Mouse (Mus musculus): ENCODE measurements at regions not wholly inside any gene's neighbourhood (a gene's known extent, or its start where the extent isn't known, plus 50 kb on each side); places are given as distances from the start of the nearest gene placed in this dataset.
A peak's percentile ranks its signal among the peaks of the same experiment; 100 is the strongest.

- Histone ChIP-seq H3K4me3 (no peak overlapping the region), H3K4me1 (no peaks in the 10 kb centered on the region), H3K9ac (replicated peaks) (no peak overlapping the region), H3K36me3 (no peaks in the 10 kb centered on the region), H3K4me2 (replicated peaks) (no peak overlapping the region), H3K27ac (replicated peaks) (no peak overlapping the region), H3K27me3 (no peaks in the 10 kb centered on the region), H3K9me3 (no peaks in the 10 kb centered on the region)
- no peak for ATAC-seq (replicated peaks)
These were observed 585.1 kb upstream of the Stxbp6 start for GRCm38 (mm10) chr12:45659612-45660011.

- H3K27me3 ChIP-seq: no peaks in the 10 kb centered on the region
- H3K4me3 ChIP-seq: no peak overlapping the region
- H3K4me1 ChIP-seq: no peaks in the 10 kb centered on the region
- H3K9ac ChIP-seq (replicated peaks): no peak overlapping the region
- WGBS: 88% methylated on average over 2 of the region's 2 CpGs
- no peak overlapping the region for H3K27ac ChIP-seq (replicated peaks)
- H3K4me2 ChIP-seq (replicated peaks): no peak overlapping the region
- ATAC-seq (replicated peaks): no peak
- H3K36me3 ChIP-seq: no peaks in the 10 kb centered on the region
- no peaks in the 10 kb centered on the region for H3K9me3 ChIP-seq
These were observed 582.1 kb upstream of the Stxbp6 start for GRCm38 (mm10) chr12:45656574-45656973.

- Histone ChIP-seq H3K36me3 (no peaks in the 10 kb centered on the region), H3K4me3 (no peak overlapping the region), H3K27ac (replicated peaks) (no peak overlapping the region), H3K9me3 (no peaks in the 10 kb centered on the region), H3K4me1 (no peaks in the 10 kb centered on the region), H3K9ac (replicated peaks) (no peak overlapping the region), H3K27me3 (no peaks in the 10 kb centered on the region), H3K4me2 (replicated peaks) (no peak overlapping the region)
- no peak for ATAC-seq (replicated peaks)
- WGBS: 83% methylated on average over 4 of the region's 4 CpGs
These were observed 574.1 kb upstream of the Stxbp6 start for GRCm38 (mm10) chr12:45648654-45649053.

DNA sequence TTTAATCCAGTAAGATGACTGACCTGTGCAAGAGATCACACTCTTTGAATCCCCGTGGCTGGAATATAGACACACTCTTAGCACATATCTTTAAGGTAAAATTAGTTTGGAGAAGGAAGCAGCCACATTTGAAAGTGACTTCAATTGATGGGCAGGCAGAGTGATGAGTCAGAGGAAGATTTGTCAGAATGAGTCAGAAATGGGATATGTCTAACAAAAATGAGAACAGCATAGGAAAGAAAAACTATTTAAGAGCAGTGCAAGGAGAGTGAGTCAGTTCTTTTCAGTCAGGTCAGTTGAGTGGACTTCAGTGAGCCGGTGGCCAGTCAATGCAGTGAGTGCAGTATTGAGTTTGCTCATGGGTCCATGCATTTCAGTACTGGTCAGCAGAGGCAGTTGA, 569.7 kb upstream of the Stxbp6 start:
- WGBS: 79% methylated on average over 2 of the region's 2 CpGs

DNA sequence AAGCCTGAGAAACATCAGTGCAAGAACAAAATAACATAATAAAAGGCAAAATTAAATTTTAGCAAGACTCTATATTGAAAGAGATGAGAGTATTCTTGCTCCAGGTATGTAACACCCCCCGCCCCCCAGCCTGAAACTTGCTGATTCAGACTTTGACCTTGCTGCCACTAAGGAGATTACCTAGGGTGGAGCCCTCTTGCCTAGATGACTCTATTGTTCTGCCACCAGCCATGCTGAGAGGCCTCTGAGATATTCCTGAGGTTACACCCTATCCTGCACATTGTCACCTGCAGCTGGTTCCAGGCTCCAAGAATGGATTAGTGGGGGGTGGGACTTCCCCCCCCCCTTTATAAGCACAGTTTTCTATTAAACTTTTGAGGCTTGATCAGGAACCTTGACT, 548.3 kb upstream of the Stxbp6 start:
- H3K27ac ChIP-seq (replicated peaks): no peak overlapping the region
- no peaks in the 10 kb centered on the region for H3K9me3 ChIP-seq
- H3K4me2 ChIP-seq (replicated peaks): no peak overlapping the region
- H3K27me3 ChIP-seq: no peaks in the 10 kb centered on the region
- no peak overlapping the region for H3K4me3 ChIP-seq
- no peak for ATAC-seq (replicated peaks)
- no peaks in the 10 kb centered on the region for H3K36me3 ChIP-seq
- H3K4me1 ChIP-seq: no peaks in the 10 kb centered on the region
- WGBS: 80% methylated on average over 1 of the region's 1 CpGs
- H3K9ac ChIP-seq (replicated peaks): no peak overlapping the region

More for the DNA sequence above, 569.7 kb upstream of the Stxbp6 start:
- H3K27me3 ChIP-seq: no peaks in the 10 kb centered on the region
- ATAC-seq (replicated peaks): no peak
- no peaks in the 10 kb centered on the region for H3K36me3 ChIP-seq
- no peak overlapping the region for H3K9ac ChIP-seq (replicated peaks)
- no peak overlapping the region for H3K27ac ChIP-seq (replicated peaks)
- no peaks in the 10 kb centered on the region for H3K9me3 ChIP-seq
- H3K4me1 ChIP-seq: no peaks in the 10 kb centered on the region
- H3K4me2 ChIP-seq (replicated peaks): no peak overlapping the region
- no peak overlapping the region for H3K4me3 ChIP-seq

GRCm38 (mm10) chr12:45620056-45620455, 545.5 kb upstream of the Stxbp6 start:
- Histone ChIP-seq H3K4me3 (no peak overlapping the region), H3K4me2 (replicated peaks) (no peak overlapping the region), H3K27ac (replicated peaks) (no peak overlapping the region), H3K36me3 (no peaks in the 10 kb centered on the region), H3K27me3 (peaks cover 3% of the 10 kb centered on the region; the same call in 1 of the 2 replicates), H3K4me1 (no peaks in the 10 kb centered on the region), H3K9ac (replicated peaks) (no peak overlapping the region), H3K9me3 (no peaks in the 10 kb centered on the region)
- no peak for ATAC-seq (replicated peaks)

- Histone ChIP-seq H3K27ac (replicated peaks) (no peak overlapping the region), H3K4me2 (replicated peaks) (no peak overlapping the region), H3K9ac (replicated peaks) (no peak overlapping the region), H3K4me1 (0 out of 2 replicates have a peak, but pooled peaks cover 4% of the 10 kb centered on the region), H3K4me3 (no peak overlapping the region), H3K27me3 (peaks cover 3% of the 10 kb centered on the region; the same call in 1 of the 2 replicates), H3K36me3 (no peaks in the 10 kb centered on the region), H3K9me3 (no peaks in the 10 kb centered on the region)
- 6% methylated on average over 1 of the region's 1 CpGs for WGBS
- no peak for ATAC-seq (replicated peaks)
These were observed 540.1 kb upstream of the Stxbp6 start for GRCm38 (mm10) chr12:45614509-45615150.

DNA sequence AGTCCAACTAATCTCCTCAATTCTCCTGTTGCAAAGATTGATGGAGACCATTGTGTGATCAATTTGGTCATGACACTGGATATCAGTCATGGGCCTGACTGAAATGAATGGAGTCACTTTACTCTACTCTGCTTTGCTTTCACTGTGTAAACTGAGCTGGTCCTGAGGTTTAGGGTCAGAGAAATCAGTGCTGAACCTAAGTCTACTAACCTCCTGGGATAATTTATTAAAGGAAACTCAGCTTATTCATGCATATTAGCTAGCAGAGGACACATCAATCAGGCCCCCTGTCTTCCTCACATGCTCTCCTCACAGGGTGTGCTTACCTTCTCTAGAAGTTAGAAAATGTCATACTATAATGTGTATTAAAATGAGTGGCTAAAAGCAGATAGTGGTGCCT, 539.6 kb upstream of the Stxbp6 start:
- Histone ChIP-seq H3K9ac (replicated peaks) (no peak overlapping the region), H3K4me1 (0 out of 2 replicates have a peak, but pooled peaks cover 4% of the 10 kb centered on the region), H3K27ac (replicated peaks) (no peak overlapping the region), H3K9me3 (no peaks in the 10 kb centered on the region), H3K27me3 (peaks cover 3% of the 10 kb centered on the region; the same call in 1 of the 2 replicates), H3K4me2 (replicated peaks) (no peak overlapping the region), H3K4me3 (no peak overlapping the region), H3K36me3 (no peaks in the 10 kb centered on the region)
- no peak for ATAC-seq (replicated peaks)

- H3K27me3 ChIP-seq: no peaks in the 10 kb centered on the region
- H3K9me3 ChIP-seq: no peaks in the 10 kb centered on the region
- WGBS: 84% methylated on average over 3 of the region's 3 CpGs
- no peak overlapping the region for H3K4me3 ChIP-seq
- no peak for ATAC-seq (replicated peaks)
- no peak overlapping the region for H3K27ac ChIP-seq (replicated peaks)
- H3K36me3 ChIP-seq: no peaks in the 10 kb centered on the region
- peaks cover 6% of the 10 kb centered on the region; the same call in 1 of the 2 replicates for H3K4me1 ChIP-seq
- no peak overlapping the region for H3K9ac ChIP-seq (replicated peaks)
- no peak overlapping the region for H3K4me2 ChIP-seq (replicated peaks)
These were observed 524.9 kb upstream of the Stxbp6 start for GRCm38 (mm10) chr12:45599443-45599842.

DNA sequence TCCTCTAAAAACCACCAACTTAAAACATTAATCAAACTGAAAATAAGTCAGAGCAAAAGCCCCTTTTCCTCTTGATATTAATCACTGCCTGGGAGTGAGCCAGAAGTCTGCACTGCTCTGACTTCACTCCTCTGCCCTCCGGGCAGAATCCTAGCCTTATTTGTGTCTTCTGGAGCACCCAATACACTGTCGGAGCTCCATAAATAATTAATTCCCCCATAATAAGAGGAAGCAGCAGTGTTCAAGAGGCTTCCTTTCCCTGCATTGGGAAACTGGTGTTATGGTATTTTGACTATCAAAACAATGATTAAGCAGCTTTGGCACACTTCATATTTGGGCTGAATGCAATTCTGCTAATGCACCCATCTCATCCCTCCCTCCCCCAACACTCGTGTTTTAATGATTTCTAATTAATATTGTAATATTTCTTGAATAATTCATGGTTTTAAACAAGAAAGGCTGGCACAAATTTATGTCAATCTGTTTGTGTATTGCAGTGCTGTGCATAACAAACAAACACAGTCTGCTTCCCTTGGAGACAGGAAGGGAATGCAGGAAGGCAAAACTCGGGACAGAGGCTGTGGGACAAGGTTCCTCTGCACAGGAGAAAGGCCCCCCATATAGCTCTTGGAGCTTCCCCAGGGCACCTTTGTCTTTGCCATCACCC, 523.5 kb upstream of the Stxbp6 start:
- Histone ChIP-seq H3K27ac (replicated peaks) (no peak overlapping the region), H3K9ac (replicated peaks) (no peak overlapping the region), H3K4me1 (peaks cover 6% of the 10 kb centered on the region; the same call in 1 of the 2 replicates), H3K36me3 (no peaks in the 10 kb centered on the region), H3K4me2 (replicated peaks) (no peak overlapping the region), H3K27me3 (no peaks in the 10 kb centered on the region), H3K4me3 (no peak overlapping the region), H3K9me3 (no peaks in the 10 kb centered on the region)
- peak; percentile 86 for ATAC-seq (replicated peaks)
- WGBS: 36% methylated on average over 4 of the region's 4 CpGs

- Histone ChIP-seq H3K4me2 (replicated peaks) (no peak overlapping the region), H3K9me3 (no peaks in the 10 kb centered on the region), H3K36me3 (no peaks in the 10 kb centered on the region), H3K4me1 (peaks cover 6% of the 10 kb centered on the region; the same call in 1 of the 2 replicates), H3K27me3 (no peaks in the 10 kb centered on the region), H3K4me3 (no peak overlapping the region), H3K9ac (replicated peaks) (no peak overlapping the region), H3K27ac (replicated peaks) (no peak overlapping the region)
- 67% methylated on average over 3 of the region's 3 CpGs for WGBS
- ATAC-seq (replicated peaks): no peak
These were observed 520.2 kb upstream of the Stxbp6 start for GRCm38 (mm10) chr12:45594689-45595088.

DNA sequence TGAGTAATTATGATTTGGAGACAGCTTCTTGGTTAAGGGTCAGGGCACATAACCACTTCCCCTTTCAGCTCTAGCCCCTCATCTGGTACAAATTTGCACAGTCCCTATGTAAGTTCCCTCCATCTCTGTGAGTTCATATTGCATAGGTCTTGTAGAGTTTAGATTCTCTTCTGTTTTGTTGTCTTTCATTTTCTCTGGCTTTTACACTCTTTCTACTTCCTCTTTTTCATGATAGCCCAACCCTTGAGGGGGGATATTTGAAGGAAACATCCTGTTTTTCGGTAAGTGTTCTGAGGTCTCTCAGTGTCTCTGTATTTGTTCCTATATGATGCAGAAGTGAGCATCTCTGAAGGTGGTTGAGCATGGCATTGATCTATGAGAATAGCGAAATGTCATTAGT, 515.7 kb upstream of the Stxbp6 start:
- Histone ChIP-seq H3K9me3 (no peaks in the 10 kb centered on the region), H3K9ac (replicated peaks) (no peak overlapping the region), H3K36me3 (no peaks in the 10 kb centered on the region), H3K4me2 (replicated peaks) (no peak overlapping the region), H3K4me3 (no peak overlapping the region), H3K4me1 (no peaks in the 10 kb centered on the region), H3K27ac (replicated peaks) (no peak overlapping the region), H3K27me3 (no peaks in the 10 kb centered on the region)
- no peak for ATAC-seq (replicated peaks)
- 90% methylated on average over 2 of the region's 2 CpGs for WGBS

DNA sequence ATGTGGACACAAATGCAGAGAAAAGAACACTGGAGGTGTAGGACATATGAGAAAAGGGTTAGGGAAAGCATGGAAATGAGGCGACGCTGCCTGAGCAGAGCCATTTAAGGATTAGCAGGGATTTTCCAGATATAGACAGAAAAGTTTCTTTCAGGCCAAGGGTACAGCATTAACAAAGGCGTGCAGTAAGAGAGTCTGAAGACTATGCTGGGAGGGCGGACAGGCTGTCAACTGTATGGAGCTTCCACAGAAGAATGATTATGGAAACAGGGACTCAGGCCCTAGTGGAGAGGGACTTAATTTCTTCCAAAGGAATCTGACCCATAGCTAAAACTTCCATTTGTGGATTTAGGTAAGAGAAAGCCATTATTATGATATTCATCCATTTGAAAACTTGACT, 511.3 kb upstream of the Stxbp6 start:
- Histone ChIP-seq H3K4me2 (replicated peaks) (no peak overlapping the region), H3K27me3 (no peaks in the 10 kb centered on the region), H3K36me3 (no peaks in the 10 kb centered on the region), H3K27ac (replicated peaks) (no peak overlapping the region), H3K4me3 (no peak overlapping the region), H3K9ac (replicated peaks) (no peak overlapping the region), H3K9me3 (no peaks in the 10 kb centered on the region), H3K4me1 (no peaks in the 10 kb centered on the region)
- no peak for ATAC-seq (replicated peaks)
- WGBS: 74% methylated on average over 4 of the region's 4 CpGs

Measured in forebrain, embryonic 15.5 days (tissue).